Mouse (Mus musculus) retina, adult 2 months (tissue): ENCODE results near the gene Mpdu1.
"Not testable (repeated sequence)": the region's sequence is repeated elsewhere in the genome, so short reads cannot be mapped to it uniquely, and the experiment has no call there.

Source experiments
- DNase-seq: peaks from one replicate; pipeline ENCODE4 v3.0.0-alpha.2; 2012; ENCODE audit warnings: low read depth, low spot score

The Mpdu1 gene

GRCm38 (mm10) chr11:69665457-69665960 lies 3.1 kb upstream of the Mpdu1 start:
- DNase-seq = no peak

- no peak for DNase-seq
Measured at GRCm38 (mm10) chr11:69664841-69665240, 2.4 kb upstream of the Mpdu1 start.

GRCm38 (mm10) chr11:69663795-69664194 lies 1.4 kb upstream of the Mpdu1 start:
- no peak for DNase-seq

GRCm38 (mm10) chr11:69662967-69663671 lies 677 bp upstream of the Mpdu1 start:
- no peak for DNase-seq

- no peak for DNase-seq
Measured at GRCm38 (mm10) chr11:69661221-69661881, 1.1 kb downstream of the Mpdu1 start.

GRCm38 (mm10) chr11:69657462-69657881 lies 5.0 kb downstream of the Mpdu1 start:
- no peak for DNase-seq

GRCm38 (mm10) chr11:69656617-69657461 lies 5.6 kb downstream of the Mpdu1 start:
- peak; percentile 38 for DNase-seq

- no peak for DNase-seq
Measured at GRCm38 (mm10) chr11:69656065-69656455, 6.4 kb downstream of the Mpdu1 start.

GRCm38 (mm10) chr11:69655264-69656064 lies 7.0 kb downstream of the Mpdu1 start, which contains the start of gene Sox15:
Gene Sox15, plus strand, starts transcription at chr11:69655314.
- peak; percentile 47 for DNase-seq

- no peak for DNase-seq
Measured at GRCm38 (mm10) chr11:69654760-69655159, 7.7 kb downstream of the Mpdu1 start.

GRCm38 (mm10) chr11:69653399-69653798 lies 9.0 kb downstream of the Mpdu1 start:
- peak; percentile 62 for DNase-seq

GRCm38 (mm10) chr11:69645860-69646259 lies 16.6 kb downstream of the Mpdu1 start:
- DNase-seq = no peak

GRCm38 (mm10) chr11:69635471-69635870 lies 27.0 kb downstream of the Mpdu1 start:
- no peak for DNase-seq

- no peak for DNase-seq
Measured at GRCm38 (mm10) chr11:69633128-69633866, 29.1 kb downstream of the Mpdu1 start.

- peak; percentile 100 for DNase-seq
Measured at GRCm38 (mm10) chr11:69632284-69633089, 30.0 kb downstream of the Mpdu1 start, which contains the start of gene Fxr2. Gene Fxr2, plus strand, starts transcription at chr11:69632990.

- DNase-seq = no peak
Measured at GRCm38 (mm10) chr11:69629802-69630201, 32.6 kb downstream of the Mpdu1 start.

- DNase-seq = no peak
Measured at GRCm38 (mm10) chr11:69628286-69628685, 34.2 kb downstream of the Mpdu1 start.

GRCm38 (mm10) chr11:69624339-69624738 lies 38.1 kb downstream of the Mpdu1 start:
- not testable (repeated sequence) for DNase-seq

- no peak for DNase-seq
Measured at GRCm38 (mm10) chr11:69623006-69623405, 39.4 kb downstream of the Mpdu1 start.
